Mouse (Mus musculus): ENCODE measurements at regions not wholly inside any gene's neighbourhood (a gene's known extent, or its start where the extent isn't known, plus 50 kb on each side); places are given as distances from the start of the nearest gene placed in this dataset.
A peak's percentile ranks its signal among the peaks of the same experiment; 100 is the strongest.

DNA sequence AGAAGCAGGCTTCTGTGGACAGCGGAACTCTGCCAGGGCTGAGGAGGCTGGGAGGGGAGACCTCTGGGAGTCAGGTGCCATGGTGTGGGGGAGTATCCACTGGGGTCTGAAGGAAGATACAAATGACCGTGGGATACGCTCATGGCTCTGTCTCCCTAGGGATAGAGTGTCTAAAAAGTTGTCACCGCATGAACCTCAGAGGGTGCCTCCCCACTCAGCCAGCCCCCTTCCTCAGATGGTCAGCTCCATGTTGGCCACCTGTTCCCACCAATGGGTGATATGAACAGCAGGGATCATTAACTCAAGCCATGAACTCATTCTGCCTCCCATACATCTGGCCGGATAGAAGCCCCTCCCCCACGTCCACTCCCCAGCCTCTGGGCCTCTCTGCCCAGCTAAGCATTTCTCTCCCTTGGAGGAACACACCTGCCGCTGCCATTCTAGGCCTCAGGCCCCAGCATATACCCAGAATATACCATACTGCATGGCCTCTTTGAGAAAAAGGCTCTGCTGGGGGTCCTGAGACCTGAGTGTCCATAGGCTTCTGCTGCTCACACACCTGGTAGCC lies 134.1 kb upstream of the Lhx1 start:
- Histone ChIP-seq H3K9me3 (ENCODE audit: control insufficient read depth, low read length) (no peaks in the 10 kb centered on the region), H3K4me2 (ENCODE audit: low read length) (no peak overlapping the region), H3K4me3 (ENCODE audit: low read length) (no peak overlapping the region), H3K36me3 (ENCODE audit: control insufficient read depth, insufficient read depth, low read length) (no peaks in the 10 kb centered on the region), H3K9ac (ENCODE audit: low read depth, low read length) (no peak overlapping the region), H3K27me3 (replicated peaks; ENCODE audit: control insufficient read depth, insufficient read depth, low read length) (no peaks in the 10 kb centered on the region), H3K4me1 (ENCODE audit: control insufficient read depth, insufficient read depth, low read depth, low read length) (0 out of 2 replicates have a peak, but pooled peaks cover 2% of the 10 kb centered on the region), H3K27ac (ENCODE audit: low read depth, low read length) (no peak overlapping the region)
- ATAC-seq = no peak
- 87% methylated on average over 7 of the region's 7 CpGs for WGBS

DNA sequence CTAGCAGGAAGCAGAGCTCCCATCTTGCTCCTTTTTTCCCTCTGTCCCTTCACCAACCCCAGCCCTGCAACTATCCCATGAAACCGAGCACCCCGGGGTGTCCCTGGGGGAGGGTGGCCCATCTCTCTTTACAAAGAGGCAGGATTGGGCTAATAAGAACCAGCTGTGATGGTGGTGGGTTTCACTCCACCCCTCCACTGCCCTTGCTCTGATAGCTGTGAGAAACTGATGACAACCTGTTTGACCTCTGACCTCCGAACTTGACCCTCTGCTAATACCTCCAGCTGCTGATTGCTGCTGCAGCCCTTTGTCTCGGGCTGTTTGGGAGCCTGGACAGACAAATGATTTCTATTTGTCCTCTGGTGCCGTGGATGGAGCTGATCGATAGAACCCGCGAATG lies 128.1 kb upstream of the Lhx1 start:
- no peaks in the 10 kb centered on the region for H3K4me1 ChIP-seq (ENCODE audit: control insufficient read depth, insufficient read depth, low read depth, low read length)
- H3K36me3 ChIP-seq (ENCODE audit: control insufficient read depth, insufficient read depth, low read length) = no peaks in the 10 kb centered on the region
- no peak overlapping the region for H3K4me3 ChIP-seq (ENCODE audit: low read length)
- H3K9ac ChIP-seq (ENCODE audit: low read depth, low read length) = no peak overlapping the region
- no peaks in the 10 kb centered on the region for H3K27me3 ChIP-seq (replicated peaks; ENCODE audit: control insufficient read depth, insufficient read depth, low read length)
- H3K4me2 ChIP-seq (ENCODE audit: low read length) = no peak overlapping the region
- no peaks in the 10 kb centered on the region for H3K9me3 ChIP-seq (ENCODE audit: control insufficient read depth, low read length)
- no peak overlapping the region for H3K27ac ChIP-seq (ENCODE audit: low read depth, low read length)
- 35% methylated on average over 8 of the region's 8 CpGs for WGBS
- ATAC-seq = no peak

DNA sequence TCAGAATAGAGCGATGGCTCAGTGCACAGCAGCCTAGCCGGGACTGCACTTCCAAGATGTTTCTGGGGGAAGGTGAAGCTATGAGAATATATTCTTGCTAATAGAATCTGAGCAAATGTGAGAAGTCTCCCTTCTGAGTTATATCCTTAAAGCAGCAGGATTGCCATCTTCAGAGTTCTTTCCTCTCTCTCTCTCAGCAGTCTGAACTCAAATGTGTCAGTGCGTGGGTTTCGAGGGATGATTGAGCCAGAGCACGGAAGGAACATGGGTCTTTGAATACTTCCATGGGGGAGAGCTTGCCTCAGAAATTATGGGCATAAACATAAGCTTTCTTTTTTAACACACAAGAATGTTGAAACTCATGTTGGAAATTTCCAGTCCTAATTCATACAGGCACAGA lies 123.6 kb upstream of the Lhx1 start:
- Histone ChIP-seq H3K4me3 (ENCODE audit: low read length) (no peak overlapping the region), H3K4me1 (ENCODE audit: control insufficient read depth, insufficient read depth, low read depth, low read length) (no peaks in the 10 kb centered on the region), H3K27me3 (replicated peaks; ENCODE audit: control insufficient read depth, insufficient read depth, low read length) (no peaks in the 10 kb centered on the region; the same call in 1 of the 2 replicates), H3K27ac (ENCODE audit: low read depth, low read length) (no peak overlapping the region), H3K9ac (ENCODE audit: low read depth, low read length) (no peak overlapping the region), H3K4me2 (ENCODE audit: low read length) (no peak overlapping the region), H3K36me3 (ENCODE audit: control insufficient read depth, insufficient read depth, low read length) (no peaks in the 10 kb centered on the region), H3K9me3 (ENCODE audit: control insufficient read depth, low read length) (peaks cover 2% of the 10 kb centered on the region; the same call in 1 of the 2 replicates)
- ATAC-seq = no peak
- 93% methylated on average over 5 of the region's 5 CpGs for WGBS

DNA sequence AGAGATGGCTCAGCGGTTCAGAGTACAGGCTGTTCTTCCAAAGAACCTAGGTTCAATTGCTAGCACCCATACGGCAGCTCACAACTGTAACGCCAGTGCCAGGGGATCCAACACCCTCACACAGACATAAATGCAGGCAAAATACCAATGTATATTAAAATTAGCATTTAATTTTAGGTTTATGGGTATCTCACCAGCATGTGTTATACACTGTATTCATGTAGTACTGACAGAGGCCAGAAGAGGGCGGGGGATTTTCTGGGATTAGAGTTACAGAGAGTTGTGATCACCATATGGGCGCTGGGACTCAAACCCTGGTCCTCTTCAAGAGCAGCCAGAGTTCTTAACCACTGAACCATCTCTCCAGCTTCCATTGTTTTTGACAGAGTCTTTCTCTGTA lies 121.8 kb upstream of the Lhx1 start:
- H3K36me3 ChIP-seq (ENCODE audit: control insufficient read depth, insufficient read depth, low read length) = no peaks in the 10 kb centered on the region
- no peak for ATAC-seq
- H3K9me3 ChIP-seq (ENCODE audit: control insufficient read depth, low read length) = peaks cover 2% of the 10 kb centered on the region; the same call in 1 of the 2 replicates

DNA sequence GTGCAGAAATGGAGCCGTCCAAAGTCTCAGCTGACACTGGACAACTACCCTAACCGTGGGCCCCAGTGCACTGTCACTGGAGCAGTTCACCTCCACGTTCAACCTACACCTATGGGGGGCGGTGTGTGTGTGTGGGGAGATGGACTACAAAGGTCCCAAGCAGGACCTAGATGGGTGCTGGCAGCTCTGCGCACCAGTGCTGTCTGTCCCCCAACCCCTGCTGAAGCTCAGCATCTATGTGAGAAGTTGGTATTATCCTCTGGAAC lies 117.7 kb upstream of the Lhx1 start:
- Histone ChIP-seq H3K27ac (ENCODE audit: low read depth, low read length) (no peak overlapping the region; the same call in 1 of the 2 replicates), H3K4me2 (ENCODE audit: low read length) (peak overlapping the region; percentile 91), H3K9ac (ENCODE audit: low read depth, low read length) (peak overlapping the region; percentile 79), H3K4me1 (ENCODE audit: control insufficient read depth, insufficient read depth, low read depth, low read length) (peaks cover 14% of the 10 kb centered on the region), H3K4me3 (ENCODE audit: low read length) (peak overlapping the region; percentile 46), H3K36me3 (ENCODE audit: control insufficient read depth, insufficient read depth, low read length) (no peaks in the 10 kb centered on the region), H3K27me3 (replicated peaks; ENCODE audit: control insufficient read depth, insufficient read depth, low read length) (no peaks in the 10 kb centered on the region; the same call in 1 of the 2 replicates), H3K9me3 (ENCODE audit: control insufficient read depth, low read length) (peaks cover 2% of the 10 kb centered on the region; the same call in 1 of the 2 replicates)
- 0 out of 2 replicates have a peak, but pooled peaks have one; percentile 22 for ATAC-seq
- WGBS = 34% methylated on average over 5 of the region's 5 CpGs

More for the DNA sequence above, 121.8 kb upstream of the Lhx1 start:
- no peak overlapping the region for H3K4me2 ChIP-seq (ENCODE audit: low read length)
- no peak overlapping the region for H3K27ac ChIP-seq (ENCODE audit: low read depth, low read length)
- 93% methylated on average over 5 of the region's 5 CpGs for WGBS
- no peaks in the 10 kb centered on the region; the same call in 1 of the 2 replicates for H3K27me3 ChIP-seq (replicated peaks; ENCODE audit: control insufficient read depth, insufficient read depth, low read length)
- H3K9ac ChIP-seq (ENCODE audit: low read depth, low read length) = no peak overlapping the region
- peaks cover 8% of the 10 kb centered on the region for H3K4me1 ChIP-seq (ENCODE audit: control insufficient read depth, insufficient read depth, low read depth, low read length)
- no peak overlapping the region for H3K4me3 ChIP-seq (ENCODE audit: low read length)

DNA sequence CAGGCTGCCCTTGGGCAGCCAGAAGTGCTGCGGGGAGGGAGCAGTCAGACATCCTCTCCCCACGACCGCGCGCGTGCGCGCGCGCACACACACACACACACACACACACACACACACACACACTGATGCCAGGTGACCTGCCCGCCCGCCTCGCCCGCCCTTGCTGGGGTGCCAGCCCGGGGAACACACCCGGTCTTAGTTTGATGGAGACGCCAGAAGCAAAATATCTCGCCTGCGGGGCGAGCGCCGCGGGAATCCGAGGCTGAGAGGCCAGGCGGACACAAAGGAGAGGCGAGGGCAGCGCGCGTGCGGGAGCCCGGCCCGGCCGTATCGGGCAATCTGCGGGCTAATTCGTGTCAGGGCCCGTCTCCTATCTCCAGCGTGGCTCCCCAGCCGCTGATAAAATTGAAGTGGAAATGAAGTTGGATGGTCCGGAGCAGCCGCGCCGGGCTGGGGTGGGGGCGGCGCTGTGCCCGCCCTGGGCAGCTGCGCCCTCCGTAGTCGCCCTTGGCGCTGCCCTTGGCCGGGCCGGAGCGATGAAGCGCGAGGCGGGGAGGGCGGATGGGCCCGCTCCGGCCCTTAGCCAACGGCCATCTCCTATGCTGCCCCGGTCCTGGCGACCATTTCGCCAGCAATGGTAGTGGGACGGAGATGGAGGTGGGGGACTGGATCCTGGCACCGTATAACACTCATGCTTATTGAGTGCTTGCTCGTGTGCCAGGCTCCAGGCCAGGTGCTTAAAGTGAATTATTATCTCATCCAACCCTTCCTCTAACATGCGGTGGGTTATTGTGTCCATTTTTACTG lies 117.2 kb upstream of the Lhx1 start:
- 1% methylated on average over 57 of the region's 67 CpGs for WGBS
- Histone ChIP-seq H3K9ac (ENCODE audit: low read depth, low read length) (peak overlapping the region; percentile 79), H3K4me1 (ENCODE audit: control insufficient read depth, insufficient read depth, low read depth, low read length) (peaks cover 14% of the 10 kb centered on the region), H3K4me3 (ENCODE audit: low read length) (peak overlapping the region; percentile 46), H3K36me3 (ENCODE audit: control insufficient read depth, insufficient read depth, low read length) (no peaks in the 10 kb centered on the region), H3K27me3 (replicated peaks; ENCODE audit: control insufficient read depth, insufficient read depth, low read length) (no peaks in the 10 kb centered on the region; the same call in 1 of the 2 replicates), H3K4me2 (ENCODE audit: low read length) (peak overlapping the region; percentile 91), H3K27ac (ENCODE audit: low read depth, low read length) (peak overlapping the region; percentile 65), H3K9me3 (ENCODE audit: control insufficient read depth, low read length) (peaks cover 2% of the 10 kb centered on the region; the same call in 1 of the 2 replicates)
- peak; percentile 71 for ATAC-seq

DNA sequence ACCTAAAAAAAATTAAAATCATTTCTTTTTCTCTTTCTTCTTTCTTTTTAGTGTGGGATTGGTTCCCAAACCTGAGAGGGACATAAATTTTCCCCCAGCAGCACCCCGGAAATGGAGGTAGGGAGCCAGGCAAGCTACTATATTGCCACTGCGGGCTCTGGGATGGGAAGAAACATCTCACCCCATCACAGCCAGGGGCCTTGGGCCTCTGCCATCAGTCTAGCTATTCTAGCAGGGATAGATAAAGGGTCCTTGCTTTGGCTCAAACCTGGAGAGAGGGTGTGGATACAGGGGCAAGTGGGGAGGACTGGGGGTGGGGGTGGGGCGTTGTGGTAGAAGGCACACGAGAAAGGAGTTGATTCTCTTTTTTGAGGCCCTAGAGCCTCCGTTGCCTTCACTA lies 116.3 kb upstream of the Lhx1 start:
- H3K4me1 ChIP-seq (ENCODE audit: control insufficient read depth, insufficient read depth, low read depth, low read length) = peaks cover 21% of the 10 kb centered on the region
- peak overlapping the region; percentile 25; the same call in 1 of the 2 replicates for H3K27ac ChIP-seq (ENCODE audit: low read depth, low read length)
- H3K4me3 ChIP-seq (ENCODE audit: low read length) = no peak overlapping the region
- no peaks in the 10 kb centered on the region for H3K36me3 ChIP-seq (ENCODE audit: control insufficient read depth, insufficient read depth, low read length)
- ATAC-seq = no peak
- WGBS = 15% methylated on average over 5 of the region's 5 CpGs
- H3K9ac ChIP-seq (ENCODE audit: low read depth, low read length) = no peak overlapping the region
- peak overlapping the region; percentile 91 for H3K4me2 ChIP-seq (ENCODE audit: low read length)
- H3K27me3 ChIP-seq (replicated peaks; ENCODE audit: control insufficient read depth, insufficient read depth, low read length) = no peaks in the 10 kb centered on the region; the same call in 1 of the 2 replicates
- no peaks in the 10 kb centered on the region for H3K9me3 ChIP-seq (ENCODE audit: control insufficient read depth, low read length)

DNA sequence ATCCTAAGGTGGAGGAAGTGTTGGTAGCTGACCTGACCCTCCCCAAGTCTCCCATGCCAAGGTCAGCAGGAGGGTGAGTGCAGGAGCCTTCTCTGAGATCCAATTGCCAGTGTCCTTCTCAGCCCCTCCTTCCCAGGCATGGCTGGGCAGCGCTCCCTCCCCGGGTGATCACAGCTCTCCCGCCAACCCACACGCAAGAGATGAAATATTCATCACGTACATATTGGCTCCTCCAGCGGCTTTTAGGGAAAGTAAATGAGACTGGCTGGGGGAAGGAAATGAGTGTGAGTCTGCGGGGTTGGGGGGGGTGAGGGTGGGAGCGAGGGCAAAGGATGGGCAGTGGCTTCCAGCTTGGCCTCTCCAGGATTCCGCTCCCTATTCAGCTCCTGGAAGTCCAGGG lies 113.0 kb upstream of the Lhx1 start:
- WGBS = 14% methylated on average over 9 of the region's 9 CpGs

DNA sequence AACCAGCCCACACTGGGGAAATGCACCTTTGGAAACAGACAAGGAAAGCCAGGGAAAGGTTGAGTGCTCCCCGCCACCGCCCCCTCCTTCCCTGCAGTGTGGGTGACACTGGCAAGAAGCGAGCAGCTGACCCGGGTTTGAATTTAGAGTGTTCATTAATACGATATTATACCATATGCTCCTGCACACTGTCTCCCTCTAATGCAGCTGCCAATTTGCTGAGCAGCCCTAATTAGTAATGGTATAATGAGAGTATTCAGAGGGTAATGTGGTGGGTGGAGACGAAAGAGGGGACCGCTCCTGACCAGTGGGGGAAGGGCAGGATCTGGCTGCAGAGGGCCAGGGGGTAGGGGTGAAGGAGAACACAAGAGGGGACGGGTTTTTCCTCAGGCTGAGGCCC lies 111.9 kb upstream of the Lhx1 start:
- Histone ChIP-seq H3K4me3 (ENCODE audit: low read length) (no peak overlapping the region), H3K9me3 (ENCODE audit: control insufficient read depth, low read length) (no peaks in the 10 kb centered on the region), H3K4me1 (ENCODE audit: control insufficient read depth, insufficient read depth, low read depth, low read length) (peaks cover 13% of the 10 kb centered on the region), H3K4me2 (ENCODE audit: low read length) (no peak overlapping the region), H3K27me3 (replicated peaks; ENCODE audit: control insufficient read depth, insufficient read depth, low read length) (no peaks in the 10 kb centered on the region), H3K27ac (ENCODE audit: low read depth, low read length) (no peak overlapping the region), H3K9ac (ENCODE audit: low read depth, low read length) (no peak overlapping the region), H3K36me3 (ENCODE audit: control insufficient read depth, insufficient read depth, low read length) (no peaks in the 10 kb centered on the region)
- peak; percentile 78 for ATAC-seq
- 18% methylated on average over 8 of the region's 8 CpGs for WGBS

More for the DNA sequence above, 113.0 kb upstream of the Lhx1 start:
- Histone ChIP-seq H3K4me2 (ENCODE audit: low read length) (no peak overlapping the region), H3K27ac (ENCODE audit: low read depth, low read length) (no peak overlapping the region), H3K36me3 (ENCODE audit: control insufficient read depth, insufficient read depth, low read length) (no peaks in the 10 kb centered on the region), H3K4me1 (ENCODE audit: control insufficient read depth, insufficient read depth, low read depth, low read length) (peaks cover 21% of the 10 kb centered on the region), H3K9ac (ENCODE audit: low read depth, low read length) (no peak overlapping the region), H3K4me3 (ENCODE audit: low read length) (no peak overlapping the region), H3K27me3 (replicated peaks; ENCODE audit: control insufficient read depth, insufficient read depth, low read length) (no peaks in the 10 kb centered on the region), H3K9me3 (ENCODE audit: control insufficient read depth, low read length) (no peaks in the 10 kb centered on the region)
- no peak for ATAC-seq
